ENCODE assay signal across 11 mouse cellular contexts in the genomic region with DNA sequence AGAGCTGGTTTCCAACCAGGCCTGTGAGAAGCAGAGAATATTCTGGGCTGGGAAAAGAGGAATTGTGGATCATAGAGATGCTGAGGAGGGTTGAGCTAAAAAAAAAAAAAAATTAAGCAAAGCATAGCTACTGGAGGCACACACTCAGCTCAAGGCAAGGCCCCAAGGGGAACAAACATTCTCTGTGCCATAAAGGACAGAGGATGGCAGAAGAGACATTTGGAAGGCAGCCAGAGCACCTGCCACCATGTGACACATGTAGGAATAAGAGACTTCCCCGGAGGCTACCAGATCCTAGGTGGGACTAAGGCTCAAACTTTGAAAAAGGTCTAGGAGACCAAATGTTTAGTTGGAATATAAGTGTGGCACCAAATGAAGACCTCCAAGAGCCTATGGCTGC.
DNase-seq lines count a peak whose midpoint lies in the region; TF ChIP-seq lines count a peak whose summit lies in the region.
"Had no signal": no experiment of that assay in that cellular context is flagged by ENCODE, and none has a peak within 500 bp of the region (broad histone marks: within the 10 kb centered on the region; RNA-seq: fewer than 3 reads in every experiment).

No protein-coding gene starts in this region.

- no peak overlapping the region for H3K4me3 ChIP-seq in layer of hippocampus, adult 2 months
- H3K4me3 ChIP-seq in limb, embryonic 10.5 days: 0 out of 2 replicates have a peak overlapping the region, but pooled peaks have one; percentile 6
- H3K4me3 ChIP-seq in myocyte: no peak overlapping the region

- H3K4me2 ChIP-seq in myocyte (ENCODE audit: low read depth): peak overlapping the region; percentile 57

- no peaks in the 10 kb centered on the region for H3K9me3 ChIP-seq in limb, embryonic 10.5 days (replicated peaks)

- WGBS in limb, embryonic 10.5 days: 81% methylated on average over 1 of the region's 1 CpGs

- no peaks in the 10 kb centered on the region for H3K36me3 ChIP-seq in limb, embryonic 10.5 days
- H3K36me3 ChIP-seq in myocyte (ENCODE audit: control insufficient read depth, insufficient read depth): no peaks in the 10 kb centered on the region

- no peaks in the 10 kb centered on the region for H3K79me2 ChIP-seq in myocyte (ENCODE audit: control insufficient read depth, insufficient read depth)

- no peaks in the 10 kb centered on the region for H3K27me3 ChIP-seq in limb, embryonic 10.5 days (ENCODE audit: low read depth, poor library complexity, severe bottlenecking)
- no peaks in the 10 kb centered on the region for H3K27me3 ChIP-seq in myocyte (ENCODE audit: control insufficient read depth, insufficient read depth, insufficient read length)

- no peak for TF ChIP-seq POLR2A in myocyte (IDR thresholded peaks at IDR 0.05; ENCODE audit: insufficient read length, low read depth)

- peak overlapping the region; percentile 56; the same call in 1 of the 2 replicates for H3K27ac ChIP-seq in layer of hippocampus, adult 2 months
- H3K27ac ChIP-seq in limb, embryonic 10.5 days: peak overlapping the region; percentile 30; the same call in 1 of the 2 replicates

- H3K4me1 ChIP-seq in limb, embryonic 10.5 days: peaks cover 30% of the 10 kb centered on the region

- peak; percentile 13 to 44 for DNase-seq in cerebellum, postnatal 25 days
- no peak for DNase-seq in cerebellum, adult 11 months
- no peak for DNase-seq in layer of hippocampus, adult 2 months (ENCODE audit: low spot score in 2 of 2)
- no peak for DNase-seq in layer of hippocampus, postnatal 14 days (ENCODE audit: low spot score in 2 of 2)
- DNase-seq in limb, embryonic 10.5 days (ENCODE audit: low spot score): no peak
- DNase-seq in layer of hippocampus, adult 18-20 months (ENCODE audit: low spot score in 2 of 2): no peak
- DNase-seq in left cerebral cortex, adult 11 months (ENCODE audit: low spot score): no peak
- DNase-seq: adrenal gland, adult 8-10 months; cerebellum, adult 18-20 months; gastrocnemius, postnatal 14 days had no signal

- TF ChIP-seq CTCF in layer of hippocampus, adult 2 months (conservative IDR thresholded peaks at IDR 0.05): no peak

- no peak overlapping the region for H3ac ChIP-seq in myocyte (ENCODE audit: control insufficient read depth, insufficient read length)

TF ChIP-seq in myocyte, 11 proteins besides CTCF, POLR2A, EP300 and RAD21:
- TF ChIP-seq USF1 (IDR thresholded peaks at IDR 0.05; ENCODE audit: low read depth): no peak
- TF ChIP-seq TCF3 (IDR thresholded peaks at IDR 0.05; ENCODE audit: insufficient read length, low read depth): no peak
- TF ChIP-seq SRF (IDR thresholded peaks at IDR 0.05; ENCODE audit: control insufficient read depth, insufficient read length, low read depth): no peak
- TF ChIP-seq MAX (IDR thresholded peaks at IDR 0.05; ENCODE audit: low read depth): no peak
- no peak for TF ChIP-seq REST (IDR thresholded peaks at IDR 0.05; ENCODE audit: insufficient read depth, insufficient read length)
- no peak for TF ChIP-seq POLR2AphosphoS2 (IDR thresholded peaks at IDR 0.05; ENCODE audit: insufficient read length, low read depth)
- no peak for TF ChIP-seq MYOG (IDR thresholded peaks at IDR 0.05; ENCODE audit: control insufficient read depth in 1 of 3, insufficient read depth in 1 of 3, insufficient read length in 2 of 3, low read depth in 2 of 3)
- TF ChIP-seq E2F4 (IDR thresholded peaks at IDR 0.05; ENCODE audit: insufficient read depth): no peak
- TF ChIP-seq CEBPB (IDR thresholded peaks at IDR 0.05; ENCODE audit: insufficient read depth, poor library complexity, severe bottlenecking): no peak
- no peak for TF ChIP-seq MYOD1 (IDR thresholded peaks at IDR 0.05; ENCODE audit: control insufficient read depth in 1 of 3, insufficient read length in 2 of 3, low read depth in 2 of 3)

Comparison
In these comparisons a context has a peak if more than half of its experiments do, and no peak if none do; other contexts are left out.
1. DNase-seq: peak in cerebellum, postnatal 25 days (2 of 2); none in cerebellum, adult 11 months (single experiment), layer of hippocampus, adult 2 months (0 of 2), layer of hippocampus, postnatal 14 days (0 of 2), limb, embryonic 10.5 days (single experiment), layer of hippocampus, adult 18-20 months (0 of 2) and left cerebral cortex, adult 11 months (single experiment).